Mouse (Mus musculus) yolk sac, embryonic 10.5 days (tissue): ENCODE measurements around the gene Cops7b.

Experiments used
- DNase-seq: peaks from one replicate; pipeline ENCODE4 v3.0.0-alpha.2; 2017; ENCODE audit warnings: low spot score

Gene Cops7b

DNA sequence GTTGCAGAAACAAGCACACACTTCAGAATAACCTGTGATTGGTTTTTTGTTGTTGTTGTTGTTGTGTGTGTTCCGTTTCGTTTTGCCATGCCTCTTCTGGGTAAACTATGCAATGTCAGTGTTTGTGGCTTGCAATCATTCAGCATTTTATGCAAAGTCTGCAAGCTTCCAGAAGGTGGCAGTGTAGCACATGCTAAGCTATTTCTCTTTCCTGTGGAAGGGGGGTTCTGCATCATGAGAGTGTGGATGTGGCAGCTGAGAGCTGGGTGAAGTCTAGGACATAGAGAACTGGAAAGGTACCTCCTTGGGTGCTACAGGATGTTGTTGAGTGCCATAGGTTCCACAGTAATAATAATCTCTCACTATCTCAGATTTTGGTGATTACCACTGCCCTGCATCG is 15.8 kb downstream of the Cops7b start:
- no peak for DNase-seq

- no peak for DNase-seq
These were observed 17.4 kb downstream of the Cops7b start for GRCm38 (mm10) chr1:86600117-86600516.

DNA sequence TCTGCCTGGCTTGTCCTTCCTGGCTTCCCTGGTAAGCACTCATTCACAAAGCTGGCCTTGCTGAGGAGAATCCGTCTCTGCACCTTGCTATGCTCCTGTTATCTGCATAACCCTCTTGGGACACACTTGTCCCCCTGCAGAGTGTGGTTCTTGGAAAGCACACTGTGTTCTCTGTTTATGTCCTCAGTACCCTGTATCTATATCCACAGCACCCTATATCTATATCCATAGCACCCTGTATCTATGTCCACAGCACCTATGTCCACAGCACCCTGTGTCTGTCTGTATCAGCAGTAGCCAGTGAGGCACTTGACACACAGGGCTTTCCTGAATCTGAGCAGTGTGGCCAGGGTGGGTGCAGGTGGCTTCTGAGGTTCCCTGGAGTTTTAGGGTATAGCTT is 28.2 kb downstream of the Cops7b start:
- no peak for DNase-seq

DNA sequence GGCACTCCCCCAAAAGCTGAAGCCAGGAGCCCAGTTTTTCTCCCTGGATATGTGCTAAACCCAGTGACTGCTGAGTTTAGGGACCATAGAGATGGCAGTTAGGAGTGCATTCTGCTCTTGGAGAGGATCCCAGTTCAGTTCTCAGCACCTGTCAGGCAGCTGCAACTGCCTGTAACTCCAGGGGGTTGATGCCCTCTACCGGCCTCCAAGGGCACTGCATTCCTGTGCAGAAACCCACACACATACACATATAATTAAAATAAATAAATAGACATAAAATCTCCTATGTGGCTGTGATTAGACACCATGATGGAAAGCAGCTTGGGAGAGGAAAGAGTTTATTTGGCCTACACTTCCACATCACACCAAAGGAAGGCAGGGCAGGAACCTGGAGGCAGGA is 29.4 kb downstream of the Cops7b start:
- DNase-seq, result no peak

DNA sequence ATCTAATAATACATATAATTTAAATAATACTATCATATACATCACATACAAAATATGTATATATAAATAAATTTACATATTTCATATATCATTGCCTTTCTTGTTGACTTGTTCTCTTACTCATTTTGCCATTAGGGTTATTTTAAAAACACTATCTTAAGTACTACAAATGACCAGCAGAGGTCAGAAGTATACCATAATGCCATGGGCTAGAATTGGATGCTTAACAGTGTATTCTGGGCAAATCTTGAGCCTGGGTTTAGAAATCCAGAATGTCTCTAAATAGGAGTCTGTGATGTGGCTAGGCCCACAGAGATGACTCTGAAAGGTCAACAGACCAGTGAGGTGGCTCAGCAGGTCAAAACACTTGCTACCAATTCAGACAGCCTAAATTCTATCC is 31.6 kb downstream of the Cops7b start:
- DNase-seq, result no peak

DNA sequence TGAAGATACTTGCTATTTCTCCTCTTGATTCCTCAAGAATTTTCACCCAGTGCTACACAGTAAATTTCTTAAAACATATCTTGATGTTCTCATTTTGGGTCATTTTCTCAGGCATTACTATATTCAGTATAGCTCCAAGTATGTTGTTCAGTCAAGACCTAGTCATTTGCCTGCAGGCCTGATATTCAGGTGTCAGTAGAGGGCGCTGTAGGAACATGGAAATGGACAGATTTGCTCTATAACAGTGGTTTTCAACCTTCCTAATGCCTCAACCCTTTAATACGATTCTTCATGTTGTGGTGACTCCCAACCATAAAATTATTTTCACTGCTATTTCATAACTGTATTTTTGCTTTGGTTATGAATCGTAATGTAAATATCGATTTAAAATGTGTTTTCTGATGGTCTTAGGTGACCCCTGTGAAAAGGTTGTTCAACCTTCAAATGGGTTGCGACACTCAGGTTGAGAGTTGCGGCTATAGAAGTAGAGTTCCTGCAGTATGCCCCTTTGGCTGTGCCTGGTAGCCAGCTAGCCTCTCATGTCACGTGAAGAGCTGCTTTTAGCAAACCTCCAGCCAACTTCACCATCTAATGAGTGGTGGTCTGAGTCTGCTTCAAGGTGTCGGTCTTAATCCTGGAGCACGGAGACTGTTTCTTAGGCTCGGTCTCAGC is 35.9 kb downstream of the Cops7b start:
- DNase-seq, result peak; percentile 40

GRCm38 (mm10) chr1:86622296-86622695 is 39.6 kb downstream of the Cops7b start:
- DNase-seq, result no peak

DNA sequence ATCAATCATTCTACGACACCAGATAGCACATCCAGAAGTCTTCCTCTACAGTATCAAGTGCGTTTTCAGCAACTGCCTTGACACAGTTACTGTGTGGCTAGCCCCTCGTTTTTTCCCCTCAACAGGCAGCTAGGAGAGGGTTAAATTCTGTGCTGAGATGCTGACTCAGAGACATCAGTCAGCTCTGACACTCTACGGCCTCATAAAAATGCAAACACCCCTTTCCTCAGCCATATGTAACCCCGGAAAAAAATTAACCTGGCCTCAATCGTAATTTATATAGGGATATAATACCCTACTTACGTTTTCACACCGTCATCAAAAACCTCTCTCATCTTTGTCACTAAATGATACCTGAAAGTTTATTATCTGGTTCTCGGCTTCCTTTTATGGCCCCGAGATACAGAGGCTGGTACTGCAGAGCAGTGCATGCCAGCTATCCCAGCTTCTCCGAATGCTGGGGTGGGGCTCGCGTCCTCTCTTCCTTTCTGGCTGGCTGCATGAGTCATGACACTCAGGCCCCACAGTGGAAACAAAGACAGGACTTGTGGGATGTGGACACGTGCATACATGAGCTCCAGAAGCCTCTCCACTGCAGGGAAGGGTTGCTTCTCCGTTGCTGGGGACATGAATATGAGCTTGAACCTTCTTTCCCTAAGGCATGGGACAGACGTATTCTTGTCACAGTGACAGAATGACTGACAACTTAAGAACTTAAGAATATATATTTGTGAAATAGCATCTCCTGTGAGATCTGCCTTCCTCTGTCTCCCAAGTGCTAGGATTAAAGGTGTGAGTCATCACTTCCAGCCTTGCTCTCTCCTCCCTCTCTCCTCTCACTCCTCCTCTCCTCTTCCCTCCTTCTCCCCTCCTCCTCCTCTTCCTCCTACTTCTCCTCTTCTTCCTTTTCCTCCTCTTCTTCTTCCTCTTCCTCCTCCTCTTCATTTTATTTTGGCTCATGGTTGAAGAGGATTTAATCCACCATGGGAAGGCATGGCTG is 40.6 kb downstream of the Cops7b start:
- DNase-seq, result no peak

GRCm38 (mm10) chr1:86628270-86628669 is 45.6 kb downstream of the Cops7b start:
- no peak for DNase-seq

DNA sequence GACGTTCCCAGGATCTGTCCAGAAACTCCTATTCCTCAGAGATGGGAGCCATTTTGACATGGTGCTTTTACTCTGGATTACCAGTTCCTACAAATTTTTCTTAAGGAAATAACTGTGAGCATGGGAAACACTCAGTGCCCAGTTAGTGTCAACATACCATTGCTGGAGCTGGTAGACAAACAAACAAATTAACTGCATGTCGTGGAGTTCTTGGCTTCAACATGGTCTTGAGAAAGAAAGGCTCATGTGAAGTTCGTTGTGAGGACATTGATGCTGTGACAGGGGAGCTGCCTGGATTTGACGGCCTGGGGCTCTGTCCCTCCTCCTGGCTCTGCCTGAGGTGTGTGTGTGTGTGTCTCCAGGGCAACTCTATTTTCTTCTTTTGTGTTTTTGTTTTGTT is 47.2 kb downstream of the Cops7b start:
- no peak for DNase-seq

DNA sequence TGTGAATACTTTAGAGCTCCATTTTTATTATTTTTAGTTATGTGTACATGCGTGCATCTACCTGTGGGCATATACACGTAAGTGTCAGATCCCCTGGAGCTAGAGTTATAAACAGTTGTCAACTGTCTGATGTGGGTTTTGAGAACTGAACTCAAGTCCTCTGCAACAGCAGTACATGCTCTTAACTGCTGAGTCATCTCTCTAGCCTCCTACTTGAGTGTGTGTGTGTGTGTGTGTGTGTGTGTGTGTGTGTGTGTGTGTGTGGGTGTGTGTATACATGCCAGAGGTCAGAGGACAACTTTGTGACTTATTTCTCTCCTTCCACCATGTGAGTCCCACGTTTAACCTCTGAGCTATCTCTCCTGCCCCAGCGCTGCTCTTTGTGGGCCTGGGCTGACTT is 47.8 kb downstream of the Cops7b start:
- no peak for DNase-seq

DNA sequence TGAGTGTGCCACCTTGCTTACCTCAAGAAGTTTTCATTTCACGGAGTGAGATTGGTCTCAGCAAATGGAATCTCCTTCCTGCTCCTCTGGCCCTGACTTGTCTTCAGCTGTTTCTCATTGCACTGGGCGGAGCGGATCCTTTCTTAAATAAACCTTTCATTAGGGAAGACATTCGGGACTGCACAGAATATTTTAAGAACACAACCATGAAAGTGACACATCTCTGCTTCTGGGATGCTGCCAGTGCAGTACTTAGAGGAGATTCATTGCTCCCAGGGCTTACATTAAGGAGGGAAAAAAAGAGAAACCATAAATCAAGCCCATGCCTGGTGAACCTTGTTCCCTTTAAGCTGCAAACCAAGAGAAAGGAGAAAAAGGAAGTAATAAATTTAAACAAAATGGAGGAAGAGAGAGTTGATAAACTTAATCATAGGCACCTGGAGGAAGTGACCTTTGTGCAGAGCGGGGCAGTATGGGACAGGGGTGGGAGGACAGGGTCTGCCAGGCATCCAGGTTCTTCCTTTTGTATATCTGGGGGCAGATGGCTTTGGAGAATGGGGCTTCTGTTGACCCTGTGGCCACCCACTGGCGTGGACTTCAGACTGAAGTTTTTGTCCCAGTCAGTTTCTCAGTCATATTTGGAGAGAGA is 50.2 kb downstream of the Cops7b start:
- no peak for DNase-seq

GRCm38 (mm10) chr1:86633434-86633833 is 50.7 kb downstream of the Cops7b start:
- no peak for DNase-seq

DNA sequence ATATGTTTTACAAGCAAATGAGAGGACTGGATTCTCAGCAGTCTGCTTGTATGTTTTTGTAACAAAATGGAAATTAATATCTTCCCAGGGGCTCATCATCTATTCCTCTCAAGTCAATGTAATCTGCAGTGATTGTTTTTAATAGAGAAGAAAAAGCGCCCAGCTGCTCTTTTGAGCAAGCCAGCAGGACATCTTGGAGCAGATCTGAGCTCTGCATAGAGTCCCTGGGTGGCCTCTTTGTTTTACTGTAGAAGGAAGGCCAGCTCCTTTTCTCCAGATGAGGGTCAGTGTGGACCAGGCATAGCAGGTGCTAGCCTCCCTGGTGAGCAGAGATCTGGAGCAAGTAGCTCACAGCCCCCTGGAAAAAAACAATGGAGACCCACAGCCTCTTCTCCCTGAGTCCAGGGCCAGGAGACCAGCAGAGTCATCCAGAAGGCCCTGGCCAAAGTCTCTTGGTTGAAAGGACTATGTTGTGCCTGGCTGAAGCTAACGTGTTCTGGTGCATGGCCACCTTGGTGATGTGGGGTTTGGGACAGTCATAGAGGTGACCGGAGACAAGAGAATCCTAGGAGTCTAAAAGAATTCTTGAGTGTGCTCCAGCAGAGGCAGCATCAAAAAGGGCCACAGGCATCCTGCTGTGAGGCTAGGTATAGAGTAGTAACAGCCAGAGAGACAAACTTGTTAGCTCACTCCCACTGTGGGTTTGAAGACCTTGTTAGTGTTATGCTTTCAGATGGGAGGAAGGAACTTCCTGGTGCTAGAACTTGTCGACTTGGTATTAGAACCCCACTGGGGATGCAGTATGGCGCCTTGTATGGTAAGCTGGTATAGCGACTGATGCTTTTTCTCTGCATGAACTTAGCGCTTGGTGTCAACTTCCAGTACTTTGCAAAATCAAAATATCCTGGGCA is 51.4 kb downstream of the Cops7b start:
- no peak for DNase-seq

DNA sequence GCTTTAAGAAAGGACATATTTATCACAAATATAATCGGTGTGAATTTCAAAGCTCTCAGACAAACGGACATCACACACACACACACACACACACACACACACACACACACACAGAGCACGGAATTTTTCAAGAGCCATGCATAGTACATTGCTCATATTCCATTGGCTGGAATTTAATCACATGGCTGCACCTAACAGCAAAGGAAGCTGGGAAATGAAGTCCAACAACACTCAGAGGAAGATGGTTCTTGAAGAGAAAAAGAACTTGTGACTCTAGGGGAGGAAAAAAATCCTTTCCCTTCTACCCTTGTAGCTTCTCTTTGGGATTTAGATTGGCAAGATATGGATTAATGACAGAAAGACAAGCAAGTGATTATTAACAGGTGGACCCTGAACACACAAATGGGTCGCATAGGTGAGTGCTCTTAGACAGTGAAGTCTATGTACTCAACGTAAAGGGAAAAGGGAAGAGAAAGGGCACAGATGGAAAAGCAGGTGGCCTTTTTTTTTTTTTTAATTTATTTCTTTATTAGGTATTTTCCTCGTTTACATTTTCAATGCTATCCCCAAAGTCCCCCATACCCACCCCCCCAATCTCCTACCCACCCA is 52.2 kb downstream of the Cops7b start:
- DNase-seq, result peak; percentile 19

DNA sequence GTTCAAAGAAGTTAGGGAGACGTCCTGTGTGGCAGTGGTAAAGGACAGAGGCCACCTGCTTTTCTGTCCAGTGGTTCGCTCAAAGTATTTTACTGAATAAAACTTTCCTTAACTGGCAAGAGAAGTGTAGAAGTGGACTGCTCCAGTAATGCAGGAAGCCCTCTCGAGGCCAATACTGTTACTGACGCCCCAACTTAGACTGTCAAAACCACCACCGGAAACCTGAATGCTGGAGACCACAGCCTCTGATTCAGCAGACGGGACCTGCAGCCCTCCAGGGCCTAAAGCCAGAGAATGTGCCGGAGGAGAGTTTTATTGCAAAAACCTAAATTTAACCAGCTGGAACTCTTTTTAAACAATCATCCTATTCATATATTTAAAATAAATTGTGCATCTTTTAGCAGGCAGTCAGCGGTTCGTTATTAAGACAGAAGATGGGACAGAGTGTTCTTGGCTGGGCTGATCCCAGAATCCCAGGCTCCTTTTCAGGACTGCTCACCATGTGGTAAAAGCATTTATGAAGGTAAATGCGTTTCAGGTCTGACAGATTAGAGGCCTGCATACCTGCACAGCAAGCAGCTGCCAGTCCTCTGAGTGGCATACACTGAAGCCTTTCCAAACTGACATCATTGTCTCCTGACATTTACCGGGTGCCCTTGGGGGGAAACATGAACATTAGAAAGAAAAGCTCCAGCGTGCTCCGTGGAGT is 60.6 kb downstream of the Cops7b start:
- DNase-seq, result no peak

GRCm38 (mm10) chr1:86647517-86647916 is 64.8 kb downstream of the Cops7b start:
- DNase-seq, result no peak

DNA sequence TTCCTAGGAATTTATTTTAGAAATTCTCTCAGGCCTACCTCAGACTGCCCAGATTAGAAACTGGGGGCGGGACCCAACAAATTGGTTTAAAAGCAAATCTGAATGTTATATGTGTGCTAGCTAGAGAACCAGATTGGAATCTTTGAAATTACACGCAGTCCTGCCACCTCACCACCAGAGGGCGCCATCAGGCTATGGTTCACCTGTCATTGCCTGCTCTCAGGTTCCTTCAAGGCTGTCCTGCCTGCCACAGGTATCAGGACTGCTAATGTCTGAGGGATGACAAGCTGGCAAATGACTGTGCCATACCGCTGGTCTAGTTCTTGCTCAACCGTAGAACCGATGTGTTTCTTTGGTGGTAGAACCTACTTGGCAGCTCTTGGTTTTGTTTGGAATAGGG is 67.6 kb downstream of the Cops7b start:
- DNase-seq, result peak; percentile 47

GRCm38 (mm10) chr1:86652675-86653074 is 70.0 kb downstream of the Cops7b start:
- DNase-seq, result no peak

DNA sequence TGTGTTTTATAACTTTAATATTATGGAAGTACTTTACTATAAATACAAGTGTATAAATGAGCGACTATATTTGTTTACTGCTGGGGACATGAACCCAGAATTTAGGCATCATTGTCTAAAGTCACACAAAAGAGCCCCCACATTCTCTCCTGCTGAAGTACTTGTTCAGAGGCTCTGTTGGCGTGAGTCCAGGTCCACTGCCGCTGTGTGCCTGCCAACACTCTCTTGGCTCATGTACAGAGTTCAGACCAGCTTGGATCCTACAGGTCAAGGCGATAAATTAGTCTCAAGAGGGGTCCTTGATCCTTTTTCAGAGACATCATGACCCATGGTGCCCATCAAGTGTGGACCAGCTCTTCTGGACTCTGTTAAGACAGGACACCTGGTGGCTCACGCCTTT is 74.4 kb downstream of the Cops7b start:
- no peak for DNase-seq
